In genomic region chr2:174599853-174600271, GRCm38 (mm10) we compare ENCODE assay signal across 9 mouse cellular contexts. TPM values are rescaled to one million over a fixed set of nuclear protein-coding genes. Genes with fewer than 3 reads are reported as not detected.
DNase-seq lines count a peak whose midpoint lies in the region; ATAC-seq and TF ChIP-seq lines count a peak whose summit lies in the region.
"Had no signal": no experiment of that assay in that cellular context is flagged by ENCODE, and none has a peak within 500 bp of the region (broad histone marks: within the 10 kb centered on the region; RNA-seq: fewer than 3 reads in every experiment).

No protein-coding gene starts in this region.

- H3K27me3 ChIP-seq in intestine, embryonic 14.5 days (replicated peaks; ENCODE audit: control insufficient read depth, insufficient read depth, low read length), result no peaks in the 10 kb centered on the region
- no peaks in the 10 kb centered on the region for H3K27me3 ChIP-seq in intestine, postnatal 0 days (replicated peaks; ENCODE audit: control insufficient read depth, insufficient read depth, low read length)
- H3K27me3 ChIP-seq in hindbrain, embryonic 10.5 days (ENCODE audit: insufficient read depth, poor library complexity, severe bottlenecking), result no peaks in the 10 kb centered on the region

- no peaks in the 10 kb centered on the region for H3K36me3 ChIP-seq in intestine, embryonic 14.5 days (ENCODE audit: control insufficient read depth, insufficient read depth, low read length)
- H3K36me3 ChIP-seq in intestine, postnatal 0 days (ENCODE audit: control insufficient read depth, insufficient read depth), result no peaks in the 10 kb centered on the region
- no peaks in the 10 kb centered on the region for H3K36me3 ChIP-seq in hindbrain, embryonic 10.5 days

- peak overlapping the region; percentile 4; the same call in 1 of the 2 replicates for H3K27ac ChIP-seq in intestine, embryonic 14.5 days (ENCODE audit: low read depth)
- no peak overlapping the region for H3K27ac ChIP-seq in intestine, postnatal 0 days (ENCODE audit: low read depth, low read length)
- H3K27ac ChIP-seq in cortical plate, adult 2 months (ENCODE audit: insufficient read depth, low read length), result peak overlapping the region; percentile 88
- H3K27ac ChIP-seq in left cerebral cortex, adult 2 months, result peak overlapping the region; percentile 82
- no peak overlapping the region for H3K27ac ChIP-seq in hindbrain, embryonic 10.5 days

- no peak for DNase-seq in intestine, embryonic 14.5 days (ENCODE audit: low spot score)
- DNase-seq in heart, postnatal 4 days, result peak; percentile 73
- DNase-seq in left cerebral cortex, adult 2 months (ENCODE audit: extremely low spot score in 1 of 2, low spot score in 2 of 2), result peak; percentile 33 to 40
- no peak for DNase-seq in urinary bladder, postnatal 25 days (ENCODE audit: low spot score)
- no peak for DNase-seq in hindbrain, embryonic 10.5 days (ENCODE audit: low spot score)
- no peak for DNase-seq in liver

- TF ChIP-seq CTCF in intestine, postnatal 0 days (IDR thresholded peaks at IDR 0.05; ENCODE audit: low read depth), result no peak
- no peak for TF ChIP-seq CTCF in cortical plate, adult 2 months (IDR thresholded peaks at IDR 0.05; ENCODE audit: extremely low read depth, insufficient read depth, low read length)
- TF ChIP-seq CTCF in left cerebral cortex, adult 2 months (IDR thresholded peaks at IDR 0.05), result no peak

- TF ChIP-seq POLR2A in cortical plate, adult 2 months (IDR thresholded peaks at IDR 0.05; ENCODE audit: extremely low read depth, insufficient read depth, low read length), result peak; percentile 61

- H3K9me3 ChIP-seq in intestine, embryonic 14.5 days (ENCODE audit: control insufficient read depth, low read length), result no peaks in the 10 kb centered on the region
- H3K9me3 ChIP-seq in intestine, postnatal 0 days (ENCODE audit: control insufficient read depth), result no peaks in the 10 kb centered on the region
- H3K9me3 ChIP-seq in hindbrain, embryonic 10.5 days, result no peaks in the 10 kb centered on the region

- no peak for ATAC-seq in intestine, embryonic 14.5 days (replicated peaks; ENCODE audit: low FRiP score, low TSS enrichment, low read depth)
- no peak for ATAC-seq in intestine, postnatal 0 days

- intact Hi-C loops in left cerebral cortex, adult 2 months (cut with DNase I), result no loop called here

- no peaks in the 10 kb centered on the region for H3K4me1 ChIP-seq in intestine, embryonic 14.5 days (replicated peaks; ENCODE audit: control insufficient read depth, insufficient read depth, low read length)
- no peaks in the 10 kb centered on the region for H3K4me1 ChIP-seq in intestine, postnatal 0 days (replicated peaks; ENCODE audit: control insufficient read depth, insufficient read depth, low read length)
- peaks cover 4% of the 10 kb centered on the region for H3K4me1 ChIP-seq in cortical plate, adult 2 months (ENCODE audit: control insufficient read depth, insufficient read depth, low read length)
- peaks cover 11% of the 10 kb centered on the region for H3K4me1 ChIP-seq in hindbrain, embryonic 10.5 days (replicated peaks)

- WGBS in intestine, embryonic 14.5 days, result 73% methylated on average over 9 of the region's 9 CpGs
- 72% methylated on average over 9 of the region's 9 CpGs for WGBS in intestine, postnatal 0 days
- WGBS in hindbrain, embryonic 10.5 days, result 81% methylated on average over 9 of the region's 9 CpGs

- H3K4me2 ChIP-seq in intestine, embryonic 14.5 days (ENCODE audit: low read length), result no peak overlapping the region
- no peak overlapping the region for H3K4me2 ChIP-seq in intestine, postnatal 0 days (replicated peaks; ENCODE audit: low read depth)

- no peak overlapping the region for H3K4me3 ChIP-seq in intestine, embryonic 14.5 days (ENCODE audit: low read depth, low read length)
- no peak overlapping the region for H3K4me3 ChIP-seq in intestine, postnatal 0 days (ENCODE audit: low read depth, low read length)
- peak overlapping the region; percentile 79 for H3K4me3 ChIP-seq in cortical plate, adult 2 months (ENCODE audit: insufficient read depth, low read length)
- peak overlapping the region; percentile 53 for H3K4me3 ChIP-seq in left cerebral cortex, adult 2 months
- H3K4me3 ChIP-seq in hindbrain, embryonic 10.5 days, result no peak overlapping the region
- H3K4me3 ChIP-seq: myocyte had no signal

- no peak overlapping the region for H3K9ac ChIP-seq in intestine, embryonic 14.5 days (ENCODE audit: low read length)
- H3K9ac ChIP-seq in intestine, postnatal 0 days (ENCODE audit: low read depth, low read length), result no peak overlapping the region

RNA-seq across cellular contexts. Expression of gene Zfp831, which starts 43.5 kb away (rescaled TPM):
- not detected in 2 replicates for polyA plus RNA-seq in intestine, embryonic 14.5 days (2014; fragmentation: Nextera tagmentation; extraction: Ambion mirVana)
- not detected in 2 replicates for polyA plus RNA-seq in intestine, postnatal 0 days (2015; fragmentation: Nextera tagmentation; extraction: Ambion mirVana)
- 5.8 and 6.4 TPM in 2 replicates for polyA plus RNA-seq in cortical plate, adult 2 months (2012; rRNA removed)
- under 1 TPM; 0.10 to 0.18 TPM for total RNA-seq in heart, postnatal 4 days (2021)
- total RNA-seq in left cerebral cortex, adult 2 months (2021), result 10 to 100 TPM; 16.8 to 20.6 TPM
- not detected in 2 replicates for polyA plus RNA-seq in hindbrain, embryonic 10.5 days (2016; fragmentation: Nextera tagmentation; extraction: Ambion mirVana)
- polyA plus RNA-seq: myocyte had no signal

Comparison
In these comparisons a context has a peak if more than half of its experiments do, and no peak if none do; other contexts are left out.
1. H3K27ac ChIP-seq: peak in intestine, embryonic 14.5 days (single experiment), cortical plate, adult 2 months (single experiment) and left cerebral cortex, adult 2 months (single experiment); none in intestine, postnatal 0 days (single experiment) and hindbrain, embryonic 10.5 days (single experiment).
2. DNase-seq: peak in heart, postnatal 4 days (single experiment) and left cerebral cortex, adult 2 months (2 of 2); none in intestine, embryonic 14.5 days (single experiment), urinary bladder, postnatal 25 days (single experiment), hindbrain, embryonic 10.5 days (single experiment) and liver (single experiment).
3. H3K4me3 ChIP-seq: peak in cortical plate, adult 2 months (single experiment) and left cerebral cortex, adult 2 months (single experiment); none in intestine, embryonic 14.5 days (single experiment), intestine, postnatal 0 days (single experiment) and hindbrain, embryonic 10.5 days (single experiment).